Mouse (Mus musculus) c-Kit-positive CD71-negative TER-119-negative erythroid progenitor cells, embryonic 14.5 days (primary cell): Measurements from ENCODE around the gene Foxn3.
A peak's percentile ranks its signal among the peaks of the same experiment; 100 is the strongest.

Experiments used
- DNase-seq: peaks from one replicate; pipeline ENCODE4 v3.0.0-alpha.2; 2013; ENCODE audit warnings: low read depth

The Foxn3 gene

DNA sequence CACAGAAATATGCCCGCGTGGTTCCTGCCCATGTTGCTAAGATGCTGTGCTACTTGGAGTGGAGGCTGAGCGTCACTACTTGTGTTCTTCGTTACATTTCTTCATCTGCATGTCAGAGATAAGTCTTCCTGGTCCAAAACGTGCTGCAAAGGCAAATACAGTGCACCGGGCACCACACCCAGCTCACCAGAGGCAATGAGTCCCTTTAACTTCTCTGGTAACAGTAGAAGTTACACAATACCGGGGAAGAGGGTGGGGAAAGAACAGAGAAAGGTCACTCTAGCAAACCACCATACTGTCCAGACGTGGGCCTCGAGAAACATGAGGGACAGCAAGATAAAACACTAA is 213.8 kb downstream of the Foxn3 start:
- DNase-seq, result peak; percentile 28

DNA sequence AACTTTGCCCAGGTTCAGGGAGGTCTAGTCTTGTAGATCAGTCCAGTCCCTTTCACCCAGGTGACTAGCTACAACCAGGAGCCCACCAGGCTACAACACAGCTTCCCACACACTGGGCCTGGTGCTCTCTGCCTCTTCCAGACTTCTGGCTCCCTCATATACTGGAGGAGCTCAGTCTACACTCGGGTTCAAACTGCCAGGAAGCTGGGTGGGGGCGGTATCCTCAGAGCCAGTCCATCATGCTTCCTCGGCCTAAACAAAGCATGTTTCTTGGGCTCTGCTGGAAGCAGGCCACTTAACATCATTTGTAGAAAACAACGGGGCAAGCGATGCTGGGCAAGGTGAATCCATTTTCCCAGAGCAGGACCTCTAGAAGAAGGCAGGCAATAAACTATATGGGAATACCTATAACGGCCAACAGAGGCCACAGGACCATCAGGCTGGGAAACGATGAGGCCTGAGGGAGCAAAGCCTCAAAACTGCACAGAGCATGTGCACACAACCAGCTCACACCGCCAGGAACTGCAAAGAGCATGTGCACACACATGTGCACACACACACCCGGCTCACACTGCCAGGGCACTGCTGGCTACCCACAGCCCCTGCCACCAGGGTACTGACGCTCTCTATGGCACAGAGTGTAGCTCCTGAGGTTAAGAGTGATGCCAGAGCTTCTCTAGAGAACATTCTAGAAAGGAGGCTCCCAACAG is 214.3 kb downstream of the Foxn3 start:
- no peak for DNase-seq

DNA sequence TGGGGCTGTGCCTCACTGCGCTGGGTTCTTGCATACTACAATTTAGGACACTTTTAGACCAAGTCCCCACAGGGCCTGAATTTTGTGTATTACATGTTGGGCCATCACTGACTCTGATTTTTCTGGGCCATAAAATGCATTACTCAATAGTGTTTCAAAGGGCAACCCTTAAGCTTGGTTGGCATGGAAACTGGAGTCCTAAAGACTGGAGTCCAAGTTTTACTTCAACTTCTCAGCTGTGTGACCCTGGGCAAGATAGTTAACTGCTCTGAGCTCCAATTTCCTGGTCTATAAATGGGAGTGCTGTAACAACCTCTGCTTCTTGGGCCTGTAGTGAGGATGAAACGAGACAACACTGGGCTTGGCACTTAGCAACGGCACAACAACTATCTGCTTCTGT is 215.9 kb downstream of the Foxn3 start:
- no peak for DNase-seq

DNA sequence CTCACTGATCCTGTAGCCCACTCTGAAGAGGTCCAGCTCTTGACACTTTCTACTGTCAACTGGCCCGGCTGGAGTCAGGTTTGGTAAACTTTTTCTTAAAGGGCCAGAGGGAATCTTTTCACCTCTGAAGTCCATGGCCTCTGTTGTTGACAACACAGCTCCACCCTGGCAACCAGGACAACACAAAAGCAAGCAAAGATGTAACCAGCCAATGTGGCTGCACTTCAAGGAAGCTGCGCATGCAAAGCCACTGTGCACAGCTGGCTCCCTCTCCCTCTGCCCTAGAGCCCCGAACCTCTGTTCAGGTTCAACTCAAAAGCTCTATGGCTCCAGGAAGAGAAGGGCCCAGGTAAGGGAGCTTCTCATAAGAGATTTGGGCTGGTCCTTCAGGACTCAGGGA is 216.4 kb downstream of the Foxn3 start:
- no peak for DNase-seq

DNA sequence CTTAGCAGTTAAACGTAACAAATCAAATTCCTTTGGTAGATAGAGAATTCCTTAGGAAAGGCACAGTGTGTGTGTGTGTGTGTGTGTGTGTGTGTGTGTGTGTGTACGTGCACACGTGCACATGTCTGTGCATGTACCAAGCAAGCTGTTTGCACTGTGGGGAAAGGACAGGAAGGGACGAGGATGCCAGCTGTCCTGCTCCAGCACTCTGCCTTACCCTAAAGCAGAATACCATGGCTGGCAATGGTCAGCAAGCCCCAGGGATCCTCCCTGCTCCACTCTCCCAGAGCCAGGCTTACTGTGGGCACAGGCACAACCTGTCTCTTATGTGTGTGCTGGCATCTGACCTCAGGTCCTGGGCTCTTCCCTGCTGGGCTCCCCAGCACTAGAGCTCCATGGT is 218.1 kb downstream of the Foxn3 start:
- DNase-seq, result no peak

DNA sequence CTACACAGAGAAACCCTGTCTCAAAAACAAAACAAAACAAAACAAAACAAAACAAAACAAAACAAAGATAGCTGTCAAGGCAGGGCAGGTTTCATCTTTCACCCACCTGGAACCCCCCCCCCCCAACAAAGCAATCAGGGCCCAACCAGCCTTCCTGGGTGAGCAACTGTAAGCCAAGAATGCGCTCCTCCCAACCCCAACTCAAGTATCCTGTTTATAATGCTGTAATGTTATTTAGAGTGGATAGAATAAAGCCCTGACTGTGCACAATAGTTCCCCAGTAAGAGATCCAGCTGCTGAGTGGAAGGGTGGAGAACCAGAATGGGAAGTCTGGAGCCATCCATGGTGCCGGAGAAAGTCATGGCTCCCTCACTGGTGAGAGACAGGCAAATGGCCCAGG is 220.0 kb downstream of the Foxn3 start:
- DNase-seq, result no peak

DNA sequence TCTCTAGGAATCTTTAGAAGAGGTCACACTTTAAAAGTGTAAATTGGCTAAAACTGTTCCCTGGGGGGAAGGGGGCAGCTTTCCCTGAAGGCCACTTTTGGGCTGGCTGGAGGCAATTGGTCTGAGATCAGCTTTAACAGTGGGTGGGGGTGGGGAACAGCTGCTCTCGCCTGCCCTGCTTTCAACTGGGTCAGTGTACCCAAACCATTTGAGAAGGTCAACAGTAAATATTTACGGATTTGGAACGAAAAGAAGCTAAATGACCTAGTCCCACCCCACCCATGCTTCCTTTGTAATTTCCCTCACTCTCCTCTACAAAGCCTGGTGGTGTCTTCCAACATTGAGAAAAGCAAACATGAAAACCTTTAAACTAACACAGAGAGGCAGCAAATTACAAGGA is 221.2 kb downstream of the Foxn3 start:
- DNase-seq, result no peak

DNA sequence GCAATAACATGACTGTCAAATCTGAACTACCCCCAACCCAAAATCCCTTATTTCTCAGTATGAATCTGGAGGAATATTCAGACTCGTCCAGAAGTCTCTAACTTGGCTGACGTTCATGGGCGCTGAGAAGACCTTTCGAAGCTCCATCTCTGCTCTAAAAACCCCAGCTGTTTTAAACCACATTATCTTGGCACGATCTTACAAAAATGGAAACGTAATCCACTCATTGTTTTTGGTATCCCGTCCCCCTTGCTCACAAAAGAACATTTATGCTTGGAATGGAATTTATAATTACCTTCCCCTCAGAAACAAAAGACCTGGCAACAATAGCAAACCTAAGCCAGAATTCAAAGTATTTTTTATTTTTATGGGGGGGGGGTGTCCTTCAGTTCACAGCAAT is 221.6 kb downstream of the Foxn3 start:
- no peak for DNase-seq

DNA sequence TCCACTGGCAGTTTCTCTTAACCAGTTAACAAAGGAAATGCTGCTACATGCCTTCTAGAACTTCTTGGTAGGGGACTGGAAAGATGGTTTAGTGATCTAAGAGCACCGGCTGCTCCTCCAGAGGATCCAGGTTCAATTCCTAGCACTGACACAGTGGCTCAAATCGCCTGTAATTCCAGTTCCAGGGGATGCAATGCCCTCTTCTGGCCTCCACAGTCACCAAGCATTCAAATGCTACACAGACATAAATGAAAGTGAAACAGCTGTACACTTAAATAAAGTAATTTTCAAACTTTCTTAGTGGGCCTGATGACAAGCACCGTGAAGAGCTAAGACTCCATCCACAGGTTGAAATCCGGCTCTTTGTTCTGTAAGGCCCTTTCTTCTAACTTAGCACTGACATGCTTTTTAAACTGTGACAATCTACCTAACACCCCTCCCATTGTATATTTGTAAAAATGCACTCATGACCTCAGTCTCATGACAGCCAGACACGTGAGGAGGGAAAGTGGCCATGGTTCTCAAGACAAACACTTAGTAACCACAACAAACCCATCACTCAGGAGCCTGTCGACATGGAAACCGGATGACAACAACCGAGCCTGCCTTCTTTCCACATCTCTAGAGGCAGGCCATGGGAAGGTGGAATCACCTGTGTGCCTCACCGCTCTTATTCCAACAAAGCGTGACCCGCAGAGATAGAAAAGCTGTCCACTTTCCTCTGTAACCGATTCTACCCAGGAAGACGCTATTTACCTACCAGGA is 222.8 kb downstream of the Foxn3 start:
- no peak for DNase-seq

DNA sequence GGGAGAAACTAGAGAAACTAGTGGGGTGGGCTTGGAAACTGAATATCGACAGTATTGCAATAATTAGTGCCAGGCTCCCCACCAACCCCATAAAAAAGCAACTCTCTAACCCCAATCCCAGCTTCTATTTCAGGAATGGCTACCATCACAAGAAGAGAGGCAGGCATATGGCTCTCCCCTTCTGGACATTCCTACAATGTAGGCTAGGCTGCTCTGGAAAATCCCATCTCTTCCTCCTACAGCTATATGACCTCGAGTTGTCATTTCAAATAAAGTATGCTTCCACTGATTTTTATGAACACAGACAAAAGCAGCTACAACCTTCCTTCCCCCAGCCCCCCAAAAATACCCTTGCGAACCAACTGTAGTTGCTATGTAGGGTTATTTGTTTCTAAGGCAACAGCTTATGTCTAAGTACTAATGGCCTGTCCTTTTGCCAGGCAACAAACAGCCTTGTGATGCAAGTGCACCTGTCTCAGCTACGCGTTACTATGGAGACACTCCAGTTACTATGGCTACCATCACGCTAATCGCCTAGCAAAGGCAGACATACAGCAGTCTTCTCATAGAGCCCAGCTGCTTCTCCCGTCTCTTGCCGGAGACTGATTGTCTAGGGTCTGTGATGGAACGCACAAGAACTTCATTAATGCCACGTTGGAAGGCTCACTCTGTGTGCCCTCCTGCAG is 223.6 kb downstream of the Foxn3 start:
- no peak for DNase-seq

DNA sequence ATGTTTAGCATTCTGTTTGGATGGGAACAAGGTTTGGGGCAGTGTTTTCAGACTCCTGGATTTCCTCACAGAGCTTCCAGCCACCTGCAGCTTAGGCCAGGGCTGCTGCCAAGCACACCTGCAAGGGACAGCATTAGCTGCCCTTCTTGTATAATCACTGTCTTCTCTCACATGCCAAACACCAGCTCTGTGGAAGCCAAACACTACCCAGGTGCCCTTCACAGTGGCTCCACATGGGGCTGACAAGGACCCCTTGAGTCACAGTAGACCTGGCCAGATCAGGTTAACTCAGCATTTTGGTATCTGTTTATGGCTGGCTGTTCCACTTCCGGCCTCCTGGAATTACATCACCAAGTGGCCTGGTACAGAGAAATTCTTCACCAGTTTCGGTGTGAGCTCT is 224.6 kb downstream of the Foxn3 start:
- DNase-seq, result no peak

DNA sequence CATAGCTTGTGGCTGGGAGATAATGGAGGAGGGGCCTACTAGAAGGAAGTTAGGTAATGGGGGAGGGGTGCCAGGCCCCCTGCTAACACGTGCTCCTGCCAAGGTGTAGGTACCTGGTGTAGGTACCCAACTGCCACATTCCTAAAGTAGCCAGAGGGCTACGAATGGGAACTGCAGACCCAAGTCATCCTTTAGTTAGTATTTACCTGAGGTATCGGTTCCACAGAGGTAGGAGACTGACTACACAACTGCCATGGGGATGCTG is 226.3 kb downstream of the Foxn3 start:
- no peak for DNase-seq

DNA sequence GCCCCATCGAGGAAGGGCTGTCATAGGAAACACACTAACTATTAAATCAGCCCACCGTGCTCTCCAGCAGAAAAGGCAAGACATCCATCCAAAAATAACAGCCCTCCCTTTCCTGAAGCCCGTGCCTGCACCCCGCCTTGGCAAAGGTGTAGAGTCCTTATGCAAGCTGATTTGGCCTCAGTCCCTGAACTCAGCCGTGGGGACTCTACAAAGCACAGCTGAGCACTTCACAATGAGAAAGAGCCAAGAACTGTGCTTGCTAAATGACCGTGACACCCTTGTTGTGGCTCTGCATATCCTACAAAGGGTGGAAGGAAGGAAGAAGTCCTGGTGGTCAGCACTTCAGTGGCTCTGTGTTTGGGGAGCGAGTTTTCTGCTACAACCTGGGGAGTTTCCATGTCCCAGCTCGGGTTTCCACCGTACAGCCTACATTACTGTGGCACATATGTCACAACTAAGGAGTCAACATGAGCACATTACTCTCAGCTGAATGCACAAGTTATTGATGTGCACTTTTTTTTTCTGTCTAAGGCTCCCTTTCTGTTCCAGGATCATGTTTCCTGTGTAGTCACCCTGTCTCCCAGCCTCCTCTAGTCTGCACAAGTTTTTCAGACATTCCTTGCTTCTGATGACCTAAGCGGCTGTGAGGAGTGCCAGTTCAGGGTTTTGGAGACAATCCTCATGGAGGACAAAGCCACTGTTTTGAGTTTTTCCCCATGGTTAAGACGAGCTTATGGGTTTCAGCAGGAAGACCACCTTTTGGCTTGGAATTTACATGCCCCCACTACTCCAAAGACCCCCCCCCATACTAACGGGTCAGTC is 226.8 kb downstream of the Foxn3 start:
- no peak for DNase-seq

DNA sequence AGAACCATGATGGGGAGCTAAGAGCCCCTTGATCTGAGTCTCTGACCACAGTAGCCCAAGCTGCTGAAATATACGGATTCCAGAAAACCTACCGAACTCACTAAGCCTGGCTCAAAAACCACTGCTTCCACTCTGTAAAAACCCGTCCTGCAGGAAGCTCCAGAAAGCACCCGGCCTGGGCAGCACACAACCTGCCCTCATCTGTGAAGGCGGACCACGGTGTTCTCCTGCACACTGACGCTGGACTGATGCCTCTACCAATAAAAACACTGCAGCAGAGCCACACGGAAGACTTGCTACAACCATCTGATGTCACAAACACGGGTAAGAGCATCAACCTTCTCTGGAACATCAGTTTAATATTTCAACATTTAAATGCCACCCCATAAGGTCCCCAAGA is 227.8 kb downstream of the Foxn3 start:
- no peak for DNase-seq

DNA sequence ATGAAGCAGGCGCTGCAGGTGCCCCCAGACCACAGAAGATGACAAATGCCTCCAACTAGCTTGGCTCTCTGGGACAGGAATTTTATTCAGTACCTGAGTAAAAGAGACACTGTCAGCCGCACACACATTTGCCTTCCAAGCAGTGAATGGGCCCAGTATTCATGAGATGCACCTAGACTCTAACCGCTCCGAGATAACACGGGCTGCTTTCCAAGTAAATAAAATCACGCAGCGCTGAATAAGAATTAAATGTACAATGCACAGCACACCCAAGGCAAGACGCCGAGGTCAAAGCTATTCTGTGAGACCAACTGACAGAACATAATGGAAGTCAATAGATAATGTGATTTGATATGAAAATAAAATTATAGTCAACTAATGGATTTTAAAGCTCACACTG is 229.4 kb downstream of the Foxn3 start:
- no peak for DNase-seq

DNA sequence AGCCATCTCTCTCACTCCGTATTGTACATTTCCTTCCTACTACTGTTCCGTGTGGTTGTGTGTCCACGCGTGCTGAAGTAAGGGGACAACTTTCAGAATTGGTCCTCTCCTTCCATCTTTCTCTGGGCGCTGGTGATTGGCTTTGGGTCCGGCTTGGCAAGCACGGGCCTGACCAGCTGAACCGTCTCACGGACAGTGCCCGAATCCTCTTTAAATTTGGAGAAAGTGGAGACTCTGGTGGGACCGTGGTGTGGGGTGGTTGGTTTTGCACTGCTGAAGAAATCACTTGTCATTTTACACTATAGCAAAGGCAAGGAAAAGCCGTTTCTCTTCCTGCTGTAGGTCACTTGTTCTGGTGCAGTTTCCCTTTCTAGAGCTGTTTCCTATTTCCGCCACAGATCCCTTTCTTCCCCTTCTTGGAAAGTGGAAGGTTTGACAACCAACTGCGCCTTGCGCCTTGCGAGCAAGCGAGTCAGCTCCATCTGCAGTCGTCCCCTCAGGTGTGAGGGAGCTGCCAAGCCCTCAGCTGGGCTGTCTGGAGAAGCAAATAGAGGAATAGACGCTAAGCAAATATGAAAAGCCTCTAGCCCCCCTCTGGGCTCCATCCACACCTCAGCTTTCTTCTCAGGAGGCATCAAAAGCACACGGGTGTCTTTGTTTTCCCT is 229.9 kb downstream of the Foxn3 start:
- no peak for DNase-seq

DNA sequence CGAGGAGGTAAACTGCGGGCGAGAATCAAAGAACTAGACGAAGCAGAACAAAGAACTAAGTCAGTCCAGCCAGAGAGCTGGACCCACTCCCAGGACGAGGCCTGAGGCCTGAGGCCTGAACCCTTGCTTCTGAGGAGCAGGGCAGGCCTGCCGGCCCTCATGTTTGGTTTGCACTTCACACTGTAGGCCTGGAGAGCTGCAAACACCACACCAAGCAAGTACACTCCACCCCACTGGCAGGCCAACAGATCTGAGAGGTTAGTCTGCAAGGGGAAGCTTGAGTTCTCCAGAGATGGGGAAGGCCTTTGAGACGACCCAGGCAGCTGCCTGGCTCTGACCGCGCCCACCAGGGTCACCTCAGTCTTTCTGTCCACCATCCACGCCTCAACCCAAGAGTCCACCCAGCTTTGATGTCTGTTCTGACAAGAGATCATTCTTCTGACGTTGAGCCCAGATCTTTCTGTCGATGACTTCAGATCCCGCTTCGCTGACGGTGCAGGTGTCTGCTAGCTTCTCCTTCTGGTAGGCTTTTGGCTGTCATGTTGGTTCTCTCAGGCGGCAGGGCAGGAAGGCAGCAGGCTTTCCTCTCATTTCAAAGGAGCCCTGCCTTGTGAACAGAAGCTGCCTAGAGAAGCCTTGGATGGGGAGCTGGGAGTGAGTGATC is 231.1 kb downstream of the Foxn3 start:
- no peak for DNase-seq

DNA sequence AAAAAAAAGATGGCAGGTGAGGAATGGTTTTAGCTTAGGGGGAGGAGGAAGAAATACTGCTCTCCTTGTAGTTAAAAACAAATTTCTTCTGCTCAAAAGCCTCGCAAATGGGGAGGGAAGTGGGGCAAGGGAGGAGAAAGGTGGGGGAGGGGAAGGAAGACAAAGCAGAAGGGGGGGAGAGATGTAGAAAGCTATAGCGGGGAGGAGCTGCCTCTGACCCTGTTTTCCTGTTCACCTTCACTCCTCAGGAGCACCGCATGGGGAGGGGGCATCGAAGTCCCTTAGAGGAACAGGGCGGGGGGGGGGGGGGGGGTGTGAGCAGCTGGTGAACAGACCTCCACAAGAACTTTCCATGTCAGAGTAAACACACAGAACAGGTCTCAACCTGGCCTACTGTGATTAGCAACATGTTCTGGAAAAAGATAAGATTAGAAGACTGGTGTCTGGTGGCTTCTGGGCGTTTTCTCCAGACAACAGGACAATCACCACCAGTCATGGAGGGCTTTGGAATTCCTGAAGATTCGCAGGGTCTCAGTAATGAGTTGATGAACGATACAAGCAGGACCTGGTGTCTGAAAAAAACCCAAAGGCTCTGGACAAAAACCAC is 231.9 kb downstream of the Foxn3 start:
- no peak for DNase-seq

DNA sequence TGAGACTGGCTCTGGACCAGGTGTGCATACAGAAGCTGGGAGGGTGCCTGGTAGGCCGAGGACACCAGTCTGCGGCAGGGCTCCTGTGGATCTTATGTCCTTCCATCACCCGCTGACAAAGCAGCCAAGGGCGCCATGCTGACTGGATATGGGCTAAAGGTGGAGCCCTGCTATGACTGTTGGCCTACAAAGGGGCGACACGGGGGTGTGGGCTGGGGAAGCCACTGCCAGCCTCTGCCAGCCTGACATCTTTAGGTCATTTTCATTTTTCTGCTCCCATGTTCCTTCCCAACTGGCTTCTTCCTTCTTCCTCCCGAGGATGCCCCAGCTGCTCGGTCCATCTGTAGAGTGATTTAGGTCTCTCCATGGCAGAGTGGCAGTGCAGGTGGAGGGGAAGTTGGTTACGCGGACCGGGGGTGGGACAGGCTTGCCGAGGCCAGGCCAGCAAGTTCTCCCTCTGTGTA is 232.5 kb downstream of the Foxn3 start:
- DNase-seq, result no peak

DNA sequence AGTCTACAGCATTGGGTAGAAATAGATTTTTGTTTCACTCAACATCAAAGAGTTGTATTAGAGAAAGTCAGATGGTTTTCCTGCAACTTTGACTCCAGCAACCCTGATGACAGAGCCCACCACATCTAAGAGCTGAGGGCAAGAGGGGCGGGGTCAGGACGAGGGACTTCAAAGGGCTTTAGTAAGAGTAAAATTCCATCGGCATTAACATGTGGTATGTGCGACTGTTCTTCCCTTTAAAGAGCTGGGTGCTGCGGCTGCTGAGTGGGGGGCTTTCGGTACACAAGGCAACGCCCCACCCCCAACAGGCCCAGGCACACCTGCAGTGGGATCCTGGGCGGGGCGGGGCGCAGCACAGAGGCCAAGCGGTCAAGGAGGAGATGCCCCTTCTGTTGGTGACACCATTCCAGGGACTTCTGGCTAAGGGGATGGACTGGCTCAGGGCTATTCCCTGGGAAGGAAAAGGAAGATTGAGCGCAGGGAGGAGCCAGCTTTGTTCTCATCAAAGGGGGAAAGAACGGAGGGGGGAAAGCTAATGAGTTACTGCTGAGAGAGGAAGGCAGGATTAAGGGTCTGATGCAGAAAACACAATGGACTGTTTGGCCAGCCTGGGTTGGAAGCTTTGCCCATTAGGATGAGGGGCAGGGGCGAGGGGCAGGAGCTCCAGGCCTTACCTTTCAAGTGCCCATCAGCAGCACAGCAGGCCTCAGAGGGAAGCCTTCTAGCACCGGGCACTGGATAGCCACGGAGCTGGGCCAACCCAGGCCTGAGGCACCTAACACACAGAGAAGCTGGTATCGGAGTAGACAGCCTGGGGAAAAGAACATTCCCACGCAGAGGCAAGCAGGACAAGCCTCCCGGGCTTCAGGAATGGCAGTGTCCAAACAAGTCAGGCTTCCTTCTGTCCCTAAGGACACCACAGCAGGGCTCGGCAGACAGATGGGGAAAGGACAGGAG is 233.8 kb downstream of the Foxn3 start:
- DNase-seq, result no peak
